Mouse (Mus musculus) layer of hippocampus, postnatal 25 days (tissue): ENCODE data around the gene Rhox2c. TPM values are rescaled to one million over a fixed set of nuclear protein-coding genes. Genes with fewer than 3 reads are reported as not detected.
"Not testable (repeated sequence)": the region's sequence is repeated elsewhere in the genome, so short reads cannot be mapped to it uniquely, and the experiment has no call there.

ENCODE experiments used
- DNase-seq, 2 experiments: peaks; one replicate each; pipeline ENCODE4 v3.0.0; 2022; ENCODE audit warnings: mixed read lengths in 2 of 2, low spot score in 1 of 2; ENCODE audit errors: extremely low spot score in 1 of 2
- total RNA-seq, 2 experiments: library from RNA; stranded (reverse); gene quantifications; 2 replicates each; pipeline ENCODE4 v1.2.3; 2021

Rhox2c gene
- total RNA-seq, result not detected

GRCm38 (mm10) chrX:37453380-37453779 is at the start of gene Rhox2c:
TSS of gene Rhox2c (plus strand) at chrX:37453680.
- DNase-seq, result not testable (repeated sequence)

- not testable (repeated sequence) for DNase-seq
Observed at GRCm38 (mm10) chrX:37411767-37412166, 41.7 kb upstream of the Rhox2c start, which contains the start of gene Rhox2b. TSS of gene Rhox2b (plus strand) at chrX:37412067.

- not testable (repeated sequence) for DNase-seq
Observed at GRCm38 (mm10) chrX:37432194-37432593, 21.3 kb upstream of the Rhox2c start, which contains the start of gene Rhox4b. TSS of gene Rhox4b (plus strand) at chrX:37432494.

- DNase-seq, result not testable (repeated sequence)
Observed at GRCm38 (mm10) chrX:37458285-37458684, 4.8 kb downstream of the Rhox2c start, which contains the start of gene Rhox3c. TSS of gene Rhox3c (plus strand) at chrX:37458585.

- not testable (repeated sequence) for DNase-seq
Observed at GRCm38 (mm10) chrX:37480037-37480436, 26.6 kb downstream of the Rhox2c start, which contains the start of gene Rhox4c. TSS of gene Rhox4c (plus strand) at chrX:37480337.

GRCm38 (mm10) chrX:37514059-37514458 is 60.6 kb downstream of the Rhox2c start, which contains the start of gene Rhox4d:
TSS of gene Rhox4d (plus strand) at chrX:37514359.
- DNase-seq, result not testable (repeated sequence)

Other genes with a start within 250 kb of the Rhox2c start
- gene Gm9, start 242.6 kb upstream of the Rhox2c start, total RNA-seq, result not detected
- not detected for gene Rhox1, start 231.4 kb upstream of the Rhox2c start, total RNA-seq
- gene Rhox2a, start 208.7 kb upstream of the Rhox2c start, total RNA-seq, result not detected
- not detected for gene Rhox3a, start 203.8 kb upstream of the Rhox2c start, total RNA-seq
- not detected for gene Rhox4a, start 188.3 kb upstream of the Rhox2c start, total RNA-seq
- not detected for gene Rhox3a2, start 73.7 kb upstream of the Rhox2c start, total RNA-seq
- gene Rhox4a2, start 62.8 kb upstream of the Rhox2c start, total RNA-seq, result not detected
- gene Rhox2b, start 41.6 kb upstream of the Rhox2c start, total RNA-seq, result not detected
- gene Rhox4b, start 21.2 kb upstream of the Rhox2c start, total RNA-seq, result not detected
- gene Rhox3c, start 4.9 kb downstream of the Rhox2c start, total RNA-seq, result not detected
- gene Rhox4c, start 26.7 kb downstream of the Rhox2c start, total RNA-seq, result not detected
- gene Rhox2d, start 39.7 kb downstream of the Rhox2c start, total RNA-seq, result not detected
- not detected for gene Rhox4d, start 60.7 kb downstream of the Rhox2c start, total RNA-seq
- gene Rhox2e, start 76.8 kb downstream of the Rhox2c start, total RNA-seq, result not detected
- not detected for gene Rhox3e, start 88.3 kb downstream of the Rhox2c start, total RNA-seq
- not detected for gene Rhox4e, start 103.7 kb downstream of the Rhox2c start, total RNA-seq
- not detected for gene Rhox2f, start 117.7 kb downstream of the Rhox2c start, total RNA-seq
- gene Rhox3f, start 127.3 kb downstream of the Rhox2c start, total RNA-seq, result not detected
- not detected for gene Rhox4f, start 154.0 kb downstream of the Rhox2c start, total RNA-seq
- gene Rhox3g, start 174.9 kb downstream of the Rhox2c start, total RNA-seq, result not detected
- gene Rhox2g, start 189.8 kb downstream of the Rhox2c start, total RNA-seq, result not detected
- gene Rhox4g, start 197.6 kb downstream of the Rhox2c start, total RNA-seq, result not detected
- gene Rhox3h, start 215.1 kb downstream of the Rhox2c start, total RNA-seq, result not detected
- gene Rhox2h, start 219.6 kb downstream of the Rhox2c start, total RNA-seq, result not detected